Mouse (Mus musculus): ENCODE results near the gene Magi3.

DNA sequence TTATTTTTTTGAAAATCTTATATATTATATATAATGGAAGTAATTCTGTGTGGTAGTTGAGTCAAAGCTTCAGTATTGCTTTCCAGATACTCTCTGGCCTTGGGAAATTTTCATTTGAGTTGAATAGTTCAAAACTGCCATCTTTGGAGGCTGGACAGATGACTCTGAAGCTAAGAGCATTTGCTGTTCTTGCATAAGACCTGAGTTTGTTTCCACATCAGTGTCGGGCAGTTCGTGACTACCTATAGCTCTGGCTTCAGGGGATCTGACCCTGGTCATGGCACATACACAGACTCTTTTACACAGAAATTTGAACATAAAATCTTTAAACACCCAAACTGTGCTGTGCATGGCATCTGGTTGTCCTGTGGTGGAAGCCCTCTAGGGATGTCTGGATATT, 235.0 kb downstream of the Magi3 start:
- no peak for TF ChIP-seq CTCF (IDR thresholded peaks at IDR 0.05; ENCODE audit: extremely low read depth, insufficient read length, insufficient replicate concordance, low read depth, low read length)
- TF ChIP-seq POLR2A (IDR thresholded peaks at IDR 0.05; ENCODE audit: low read depth, low read length) = no peak

All from small intestine, adult 2 months (tissue).